Mouse (Mus musculus) kidney, adult 8-10 months (tissue): ENCODE data around the gene Jakmip3.

Source experiments
- DNase-seq, 2 experiments: peaks; one replicate each; pipeline ENCODE4 v3.0.0; 2022

Jakmip3 gene

GRCm38 (mm10) chr7:139101286-139101804 lies 160.8 kb downstream of the Jakmip3 start:
- DNase-seq: no peak

- DNase-seq: no peak
These were observed 161.3 kb downstream of the Jakmip3 start for GRCm38 (mm10) chr7:139101826-139102225.

- no peak for DNase-seq
These were observed 163.4 kb downstream of the Jakmip3 start for GRCm38 (mm10) chr7:139103960-139104381.

GRCm38 (mm10) chr7:139105076-139105475 lies 164.5 kb downstream of the Jakmip3 start:
- DNase-seq: no peak

- DNase-seq: no peak
These were observed 165.2 kb downstream of the Jakmip3 start for GRCm38 (mm10) chr7:139105705-139106104.

GRCm38 (mm10) chr7:139107908-139108650 lies 167.5 kb downstream of the Jakmip3 start:
- DNase-seq: no peak

- peak; percentile 70 to 90 for DNase-seq
These were observed 178.7 kb downstream of the Jakmip3 start for GRCm38 (mm10) chr7:139119152-139119774.

- DNase-seq: no peak
These were observed 179.2 kb downstream of the Jakmip3 start for GRCm38 (mm10) chr7:139119775-139120153.

GRCm38 (mm10) chr7:139125881-139126280 lies 185.4 kb downstream of the Jakmip3 start:
- no peak for DNase-seq

GRCm38 (mm10) chr7:139126549-139126948 lies 186.0 kb downstream of the Jakmip3 start:
- no peak for DNase-seq

- DNase-seq: no peak
These were observed 188.5 kb downstream of the Jakmip3 start for GRCm38 (mm10) chr7:139128994-139129393.

GRCm38 (mm10) chr7:139130361-139130760 lies 189.8 kb downstream of the Jakmip3 start:
- DNase-seq: no peak

- DNase-seq: no peak
These were observed 191.0 kb downstream of the Jakmip3 start for GRCm38 (mm10) chr7:139131538-139131937.

- DNase-seq: no peak
These were observed 192.9 kb downstream of the Jakmip3 start for GRCm38 (mm10) chr7:139133446-139133845.
